Mouse (Mus musculus): ENCODE data around the gene Stard13. TPM values are rescaled to one million over a fixed set of nuclear protein-coding genes. Genes with fewer than 3 reads are reported as not detected.

Gene Stard13
- 6.7 and 7.4 TPM in 2 replicates for polyA plus RNA-seq (2012; rRNA removed)

DNA sequence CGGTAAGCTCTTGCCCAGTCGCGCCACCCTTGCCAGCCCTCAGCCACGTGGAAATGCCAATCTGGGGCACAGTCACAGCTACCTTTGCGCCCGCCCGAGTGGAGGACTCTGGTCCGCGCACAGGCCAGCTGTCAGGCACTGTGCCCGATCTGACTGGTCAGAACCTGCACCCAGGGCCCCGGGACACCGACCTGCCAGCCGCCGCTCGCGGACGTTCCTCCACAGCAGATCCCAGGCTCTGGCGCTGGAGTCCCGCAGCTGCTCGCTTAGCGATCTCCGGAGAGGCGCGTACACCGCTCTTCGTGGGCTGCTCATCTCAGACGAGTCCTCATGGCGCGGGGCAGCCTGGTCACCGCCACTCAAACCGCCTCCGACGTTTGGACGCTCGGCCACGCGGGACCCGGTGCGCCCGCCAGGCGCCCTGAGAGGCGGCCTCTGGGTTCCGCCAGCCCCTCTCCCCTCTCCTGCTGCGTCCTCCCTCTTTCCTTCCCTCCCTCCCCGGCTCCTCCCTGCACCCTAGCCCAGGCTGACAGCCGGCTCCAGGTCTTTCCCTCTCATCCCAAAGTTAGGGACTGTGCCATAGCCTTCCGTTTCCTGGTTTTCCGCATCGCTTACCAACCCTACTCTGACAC lies at the start of gene Stard13:
TSS of gene Stard13 (minus strand) at position 437 of the 632 bp plus-strand sequence.
- peak in 1 of 2 experiments; percentile 25 for DNase-seq (ENCODE audit: extremely low spot score in 1 of 2, low spot score in 1 of 2)

DNA sequence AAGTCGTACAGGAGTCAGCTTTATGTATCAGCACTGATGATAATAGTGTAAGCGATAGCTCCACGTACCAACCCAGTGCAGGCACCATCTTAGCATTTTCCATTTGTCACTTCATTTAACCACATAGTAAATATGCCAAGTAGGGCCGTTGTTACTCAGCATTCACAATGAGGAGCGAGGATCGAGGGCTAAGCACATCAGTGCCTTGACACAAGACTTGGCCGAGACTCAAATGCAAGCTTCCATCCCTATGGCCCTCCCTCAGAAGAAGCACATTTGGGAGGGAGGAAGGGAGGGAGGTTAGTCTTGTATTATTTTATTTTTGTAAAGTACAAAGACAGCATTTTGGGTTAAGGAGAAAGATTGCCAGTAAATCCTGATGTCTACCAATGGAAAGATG lies 45.9 kb upstream of the Stard13 start:
- no peak for DNase-seq (ENCODE audit: extremely low spot score in 1 of 2, low spot score in 1 of 2)

DNA sequence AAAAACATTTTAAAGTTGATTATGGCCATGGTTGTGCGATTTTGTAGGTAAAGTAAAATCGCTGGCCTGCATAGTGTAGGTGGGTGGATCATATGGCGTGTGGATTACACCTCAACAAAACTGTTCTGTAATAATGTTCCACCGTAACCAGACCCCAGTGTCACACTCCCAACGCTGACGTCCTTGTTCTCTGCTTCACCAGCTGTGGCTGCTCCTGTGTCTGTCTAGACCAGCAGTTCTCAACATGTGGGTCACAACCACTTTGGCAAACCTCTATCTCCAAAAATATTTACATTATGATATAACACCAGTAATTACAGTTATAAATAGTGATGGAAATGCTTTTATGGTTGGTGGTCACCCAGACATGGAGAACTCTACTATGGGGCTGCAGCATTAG lies 44.3 kb upstream of the Stard13 start:
- DNase-seq (ENCODE audit: extremely low spot score in 1 of 2, low spot score in 1 of 2), result no peak

DNA sequence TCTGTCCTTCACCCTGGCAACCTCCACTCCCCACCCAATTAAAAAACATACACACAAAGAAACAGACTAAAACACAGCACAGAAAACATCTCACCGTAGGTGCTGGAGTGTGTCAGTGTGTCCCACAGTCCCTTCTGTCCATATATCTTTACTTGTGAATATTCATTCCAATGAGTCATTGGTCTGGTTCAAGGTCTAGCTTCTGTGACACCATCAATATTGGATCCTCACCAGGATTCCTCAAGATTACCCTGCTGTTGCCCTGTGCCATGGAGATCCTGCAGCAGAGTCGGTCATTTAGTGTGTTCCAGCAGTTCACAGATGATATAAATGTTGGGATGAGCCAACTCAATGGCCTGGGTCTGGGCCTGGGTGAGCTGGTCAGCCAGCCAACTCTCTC lies 42.4 kb upstream of the Stard13 start:
- DNase-seq (ENCODE audit: extremely low spot score in 1 of 2, low spot score in 1 of 2), result no peak

DNA sequence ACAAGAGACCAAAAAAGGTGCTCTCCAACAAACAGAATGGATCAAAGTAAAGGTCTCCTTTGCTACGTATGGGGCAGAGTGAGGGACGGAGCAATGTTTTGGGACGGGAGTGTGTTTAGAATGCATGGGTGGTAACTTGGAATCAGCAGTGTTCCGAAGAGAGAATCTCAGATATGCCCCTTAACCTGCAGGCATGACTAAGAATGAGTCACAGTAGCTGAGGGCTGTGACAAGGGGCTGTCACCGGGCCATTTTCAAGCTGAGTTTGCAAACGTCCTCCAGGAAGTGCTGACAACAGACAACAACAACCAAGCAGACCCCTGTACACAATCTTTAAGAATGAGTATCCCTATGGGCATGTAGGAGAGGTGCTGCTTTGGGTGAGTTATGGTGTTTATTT lies 40.6 kb upstream of the Stard13 start:
- DNase-seq (ENCODE audit: extremely low spot score in 1 of 2, low spot score in 1 of 2), result no peak

DNA sequence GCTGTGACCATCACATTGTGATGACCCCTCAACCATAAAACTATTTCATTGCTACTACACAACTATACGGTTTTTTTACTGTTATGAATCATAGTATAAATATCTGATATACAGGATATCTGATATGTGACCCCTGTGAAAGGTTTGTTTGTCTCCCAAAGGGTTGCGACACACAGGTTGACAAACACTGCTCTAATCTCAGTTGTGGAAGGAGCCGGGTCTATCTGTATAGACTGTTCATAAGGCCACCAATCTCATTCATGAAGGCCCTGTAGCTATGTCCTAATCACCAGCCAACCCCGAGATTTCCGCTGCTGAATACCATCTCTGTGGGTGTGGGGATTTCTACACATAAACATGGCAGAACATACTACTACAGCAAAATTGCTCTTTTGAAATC lies 37.2 kb upstream of the Stard13 start:
- DNase-seq (ENCODE audit: extremely low spot score in 1 of 2, low spot score in 1 of 2), result no peak

DNA sequence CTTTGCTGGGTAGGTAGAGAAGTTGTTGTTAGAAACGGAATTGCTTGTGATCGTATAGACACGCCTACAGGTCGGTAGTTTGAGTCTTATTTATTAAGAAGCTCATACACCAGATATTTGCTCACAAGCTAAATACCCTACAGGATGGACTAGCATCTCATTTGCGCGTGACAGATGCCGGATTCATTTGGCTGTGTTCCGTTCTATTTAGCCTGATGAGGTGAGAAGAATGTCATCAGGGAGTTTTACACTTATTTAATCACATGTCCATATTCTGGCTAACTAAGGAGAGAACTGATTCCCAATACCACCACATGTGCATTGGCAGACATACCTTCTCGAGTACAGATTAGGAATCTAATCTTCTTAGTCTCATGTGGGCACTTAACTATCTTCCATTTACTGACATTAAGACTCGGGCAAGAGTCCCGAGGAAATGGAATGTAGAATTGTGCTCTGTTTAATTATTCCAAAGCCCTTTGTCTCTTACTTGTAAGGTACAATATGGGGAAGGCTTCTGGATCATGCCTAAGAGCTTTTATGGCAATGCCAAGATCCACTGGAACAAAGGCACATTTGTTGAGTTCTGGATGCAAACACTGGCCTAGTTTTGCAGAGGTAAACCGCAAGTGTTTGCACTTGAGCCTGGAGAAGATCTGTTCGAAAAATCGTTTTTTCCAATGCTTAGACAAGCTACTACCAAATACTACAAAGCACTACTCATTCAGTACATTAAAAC lies 33.4 kb upstream of the Stard13 start:
- DNase-seq (ENCODE audit: extremely low spot score in 1 of 2, low spot score in 1 of 2), result no peak

DNA sequence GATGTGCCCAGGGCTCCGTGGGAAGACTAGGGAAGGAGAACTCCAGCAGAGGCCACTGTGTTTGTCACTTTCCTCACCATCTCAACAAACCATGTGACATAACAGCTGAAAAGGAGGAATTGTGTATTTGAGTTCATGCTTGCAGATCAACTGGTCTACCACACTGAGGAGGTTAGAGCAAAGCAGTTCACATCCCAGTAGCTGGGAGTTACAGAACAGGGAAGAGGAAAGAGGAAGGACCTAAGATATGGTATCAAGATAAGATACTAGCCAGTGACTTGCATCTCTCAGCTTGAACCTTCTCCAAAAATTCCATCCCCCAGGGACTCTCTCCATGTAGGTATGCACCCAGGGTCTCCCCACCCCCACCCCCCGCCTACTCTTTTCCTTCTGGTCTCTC lies 27.9 kb upstream of the Stard13 start:
- no peak for DNase-seq (ENCODE audit: extremely low spot score in 1 of 2, low spot score in 1 of 2)

DNA sequence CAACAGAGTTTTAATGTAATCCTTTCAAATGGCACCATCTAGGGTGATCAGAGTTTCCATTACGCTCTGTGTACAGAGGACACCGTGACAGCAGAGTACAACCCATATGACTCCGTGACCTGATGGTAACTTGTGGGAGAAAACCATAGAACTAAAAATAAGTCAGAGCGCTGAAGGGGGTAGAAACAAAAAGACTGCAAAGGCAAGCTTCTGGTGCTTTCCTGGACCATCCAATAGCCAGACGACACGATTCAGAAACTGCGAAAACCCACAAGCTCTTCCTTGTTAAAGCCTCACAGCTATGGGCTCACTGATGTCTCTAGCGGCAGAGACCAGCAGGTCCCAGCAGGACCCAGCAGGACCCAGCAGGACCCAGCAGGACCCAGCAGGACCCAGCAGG lies 18.6 kb upstream of the Stard13 start:
- DNase-seq (ENCODE audit: extremely low spot score in 1 of 2, low spot score in 1 of 2), result no peak

DNA sequence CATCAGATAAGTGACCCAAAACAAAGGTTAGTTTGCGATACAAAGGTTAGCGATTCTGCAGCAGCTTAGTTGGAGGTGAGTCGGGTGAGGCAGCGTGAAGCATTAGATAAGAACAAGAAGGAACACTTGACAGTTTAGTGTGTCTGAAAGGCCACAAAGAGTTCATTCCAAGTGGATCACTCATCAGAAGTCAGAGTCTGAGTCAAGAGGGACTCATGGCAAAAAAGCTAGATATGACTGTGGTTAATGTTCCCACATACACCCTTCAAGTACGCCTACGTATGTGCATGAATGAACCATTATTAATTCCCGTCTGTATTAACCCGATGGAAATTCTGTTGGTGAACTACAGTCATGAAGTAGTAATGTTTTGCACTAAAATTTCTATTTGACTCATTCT lies 18.0 kb upstream of the Stard13 start:
- DNase-seq (ENCODE audit: extremely low spot score in 1 of 2, low spot score in 1 of 2), result no peak

DNA sequence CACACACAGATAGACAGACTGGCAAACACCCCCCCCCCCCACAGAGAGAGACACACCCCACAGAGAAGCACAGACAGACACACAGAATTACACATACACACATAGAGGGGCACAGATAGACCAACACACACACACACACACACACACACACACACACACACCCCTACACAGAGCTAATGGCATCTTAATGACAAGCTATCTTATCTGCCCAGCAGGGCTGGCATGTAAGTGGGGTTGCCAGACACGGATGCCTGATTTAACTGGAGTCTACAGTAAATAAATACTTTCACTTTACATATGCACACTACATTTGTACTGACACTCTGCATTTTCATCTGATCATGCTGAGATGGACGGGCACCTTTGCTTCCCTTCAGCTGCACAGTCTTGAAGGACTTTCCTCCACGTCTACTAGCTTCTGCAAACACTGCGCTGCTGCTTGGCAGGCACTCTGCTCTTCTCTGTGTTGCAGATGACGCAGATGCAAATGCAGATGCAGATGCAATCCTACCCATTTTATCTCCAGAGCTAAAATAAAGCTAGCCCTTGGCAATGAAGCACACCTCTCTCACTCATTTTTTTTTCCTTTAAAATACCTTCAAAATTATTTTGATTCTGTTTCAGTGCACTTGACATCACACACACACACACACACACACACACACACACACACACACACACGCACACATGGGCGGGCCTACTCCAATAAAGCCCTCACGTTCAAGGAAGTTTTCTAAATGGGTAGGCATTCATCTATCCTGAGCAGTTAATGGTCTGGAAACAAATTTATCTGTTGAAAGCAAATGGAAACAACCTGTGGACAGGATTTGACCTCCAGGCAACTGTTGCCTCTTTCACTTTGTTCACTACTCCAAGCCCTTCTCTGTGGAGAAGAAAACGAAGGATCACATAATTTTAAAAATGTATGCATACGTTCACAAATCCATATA lies 15.3 kb upstream of the Stard13 start:
- DNase-seq (ENCODE audit: extremely low spot score in 1 of 2, low spot score in 1 of 2), result peak; percentile 7 to 38

DNA sequence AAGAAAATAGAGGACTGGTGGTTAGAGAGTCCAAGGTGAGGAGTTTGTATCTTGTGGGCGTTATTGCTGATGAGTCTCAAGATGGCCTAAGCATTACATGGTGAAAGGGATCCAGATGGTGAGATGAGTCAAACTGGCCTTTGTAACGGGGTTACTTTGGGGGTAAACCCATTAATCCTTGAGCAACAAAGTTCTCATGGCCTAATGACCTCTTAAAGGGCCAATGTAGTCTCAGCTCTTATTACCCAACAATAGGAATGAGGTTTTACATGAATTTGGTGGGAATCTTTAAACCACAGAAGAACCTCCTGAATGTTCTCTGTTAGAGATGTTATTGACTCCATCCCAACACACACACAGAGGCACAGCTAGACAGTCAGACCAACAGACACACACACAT lies 14.4 kb upstream of the Stard13 start:
- no peak for DNase-seq (ENCODE audit: extremely low spot score in 1 of 2, low spot score in 1 of 2)

DNA sequence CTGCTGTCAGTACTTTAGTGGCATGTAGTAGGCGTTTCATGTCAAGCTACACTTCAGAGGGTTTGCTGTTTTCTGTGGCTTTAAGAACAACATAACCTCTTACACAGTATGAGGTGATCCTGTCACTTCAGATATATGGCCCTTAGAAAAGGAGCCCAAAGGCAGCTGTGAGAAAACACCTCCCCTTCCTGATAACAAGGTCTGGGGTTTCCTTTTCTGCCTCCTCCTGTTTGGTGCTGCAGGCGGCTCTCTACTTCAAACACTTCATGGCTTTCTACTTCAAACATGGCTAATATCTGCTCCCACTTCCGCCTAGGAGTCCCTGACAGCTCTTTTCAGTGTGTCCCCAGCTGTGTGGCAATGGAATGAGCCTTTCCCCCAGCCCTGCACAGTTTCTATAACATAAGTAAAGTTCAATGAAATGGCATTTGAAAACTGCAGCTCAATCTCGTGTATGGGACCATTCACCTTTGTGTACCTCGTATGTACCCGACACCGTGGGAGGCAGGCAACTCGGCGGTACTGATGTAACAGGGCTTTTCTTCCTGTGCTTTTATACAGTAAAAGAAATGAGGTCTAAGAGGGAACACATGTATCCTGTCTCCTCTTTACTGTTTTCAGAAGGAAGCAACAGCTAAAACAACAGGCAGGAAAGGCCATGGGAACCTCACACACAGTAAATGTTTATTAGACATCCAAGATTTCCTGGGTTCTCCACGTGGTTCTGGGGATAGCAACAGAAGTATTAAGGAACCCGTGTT lies 13.7 kb upstream of the Stard13 start:
- no peak for DNase-seq (ENCODE audit: extremely low spot score in 1 of 2, low spot score in 1 of 2)

DNA sequence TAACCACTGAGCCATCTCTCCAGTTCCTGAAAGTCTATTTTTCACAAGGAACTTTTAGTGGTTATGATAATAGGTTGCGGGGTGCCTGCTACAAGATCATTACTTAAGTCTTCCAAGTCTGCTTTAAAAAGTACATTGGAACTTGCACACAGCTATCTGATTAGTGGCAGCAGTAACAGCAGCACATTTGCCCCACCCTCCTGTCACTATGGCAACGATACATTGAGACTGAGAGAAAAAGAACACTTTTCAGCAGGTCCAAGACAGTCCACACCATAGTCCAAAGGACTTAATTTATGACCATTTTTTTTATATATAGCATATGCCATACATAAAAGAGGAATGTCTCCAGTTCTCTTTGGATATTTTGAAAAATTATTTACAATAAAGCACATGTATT lies 12.7 kb upstream of the Stard13 start:
- no peak for DNase-seq (ENCODE audit: extremely low spot score in 1 of 2, low spot score in 1 of 2)

DNA sequence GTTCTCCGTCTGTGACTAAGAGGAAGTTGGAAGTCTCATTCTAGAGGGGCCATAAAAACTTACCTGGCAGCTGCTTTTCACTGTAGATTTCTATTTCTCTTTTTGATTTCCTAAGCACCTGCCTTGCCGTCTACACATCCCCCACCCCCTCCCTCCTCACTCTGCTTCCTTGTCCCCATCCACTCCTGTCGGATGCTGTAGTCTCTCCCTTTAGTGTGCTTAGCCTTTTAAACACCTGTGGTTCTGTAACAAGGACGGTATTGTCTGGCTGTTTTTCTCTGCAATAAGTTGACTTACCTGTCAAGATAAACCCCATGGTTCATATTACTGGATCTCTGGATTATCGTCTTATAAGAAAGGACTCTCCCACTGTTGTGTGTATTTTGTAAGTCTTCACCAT lies 11.9 kb upstream of the Stard13 start:
- no peak for DNase-seq (ENCODE audit: extremely low spot score in 1 of 2, low spot score in 1 of 2)

DNA sequence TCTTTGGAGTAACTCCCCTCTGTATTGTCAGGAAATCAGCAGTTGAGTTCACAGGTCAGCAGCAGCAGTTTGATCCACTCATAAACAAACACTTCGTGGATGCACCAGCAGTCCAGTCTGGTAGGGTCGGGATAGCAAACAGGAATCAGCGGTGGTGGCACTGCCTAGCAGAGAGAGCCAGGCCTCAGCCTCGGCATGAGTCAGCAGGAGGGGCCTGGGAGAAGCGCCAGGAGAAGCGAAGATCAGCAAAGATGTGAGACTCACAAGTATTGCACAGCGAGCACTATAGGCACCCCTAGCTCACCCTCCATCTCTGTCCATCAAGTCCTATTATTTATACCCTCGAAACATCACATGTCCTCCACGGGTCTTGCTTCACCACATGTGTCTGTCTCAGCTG lies 5.1 kb upstream of the Stard13 start:
- no peak for DNase-seq (ENCODE audit: extremely low spot score in 1 of 2, low spot score in 1 of 2)

DNA sequence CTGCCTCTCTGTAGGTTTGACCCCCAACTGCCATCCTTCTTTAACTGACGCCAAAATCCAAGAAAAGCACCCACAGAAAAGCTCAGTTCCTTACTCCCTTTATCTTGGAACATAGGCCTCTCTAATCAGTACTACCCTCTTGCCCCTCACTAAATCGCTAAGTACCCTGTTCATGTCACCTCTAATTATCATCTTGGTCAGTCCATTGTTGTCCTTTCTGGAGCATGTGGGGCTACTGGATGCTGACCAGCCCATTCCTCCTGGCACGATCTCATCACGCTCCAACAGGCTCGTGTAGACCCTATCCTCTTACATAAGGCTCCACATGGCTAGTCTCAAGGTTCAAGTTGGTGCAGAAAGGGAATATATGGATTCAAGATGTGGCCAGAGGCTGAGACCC lies 2.8 kb upstream of the Stard13 start:
- DNase-seq (ENCODE audit: extremely low spot score in 1 of 2, low spot score in 1 of 2), result no peak

DNA sequence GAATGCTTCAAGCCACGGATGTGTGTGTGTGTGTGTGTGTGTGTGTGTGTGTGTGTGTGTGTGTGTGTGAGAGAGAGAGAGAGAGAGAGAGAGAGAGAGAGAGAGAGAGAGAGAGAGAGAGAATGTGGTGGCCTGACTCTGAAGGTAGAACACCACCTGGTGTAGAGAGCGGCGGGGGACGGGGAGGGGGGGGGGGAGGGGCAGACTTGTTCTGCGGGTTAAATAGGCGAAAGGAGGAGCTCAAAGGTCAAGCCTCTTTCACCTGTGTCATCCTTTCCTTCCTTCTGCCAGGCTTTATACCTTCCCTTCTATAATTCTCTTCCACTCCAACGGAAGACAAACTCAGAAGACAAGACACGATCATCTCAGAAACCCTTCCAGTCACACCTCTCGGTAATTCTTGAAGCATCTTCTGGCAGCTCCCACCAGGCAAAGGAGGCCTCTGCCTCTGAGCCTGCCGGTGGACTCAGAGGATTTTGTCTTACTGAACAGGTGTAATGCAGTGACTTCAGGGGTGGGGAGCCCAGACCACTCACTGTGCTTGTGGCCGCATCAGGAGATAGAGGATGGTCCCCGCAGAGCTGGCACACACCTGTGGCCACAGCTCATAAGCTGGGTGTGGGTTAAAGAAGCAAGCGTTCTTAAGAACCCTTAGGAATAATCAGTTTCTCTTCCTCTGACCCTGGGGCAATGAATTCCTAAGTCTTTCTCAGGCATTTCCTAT lies 898 bp downstream of the Stard13 start:
- no peak for DNase-seq (ENCODE audit: extremely low spot score in 1 of 2, low spot score in 1 of 2)

DNA sequence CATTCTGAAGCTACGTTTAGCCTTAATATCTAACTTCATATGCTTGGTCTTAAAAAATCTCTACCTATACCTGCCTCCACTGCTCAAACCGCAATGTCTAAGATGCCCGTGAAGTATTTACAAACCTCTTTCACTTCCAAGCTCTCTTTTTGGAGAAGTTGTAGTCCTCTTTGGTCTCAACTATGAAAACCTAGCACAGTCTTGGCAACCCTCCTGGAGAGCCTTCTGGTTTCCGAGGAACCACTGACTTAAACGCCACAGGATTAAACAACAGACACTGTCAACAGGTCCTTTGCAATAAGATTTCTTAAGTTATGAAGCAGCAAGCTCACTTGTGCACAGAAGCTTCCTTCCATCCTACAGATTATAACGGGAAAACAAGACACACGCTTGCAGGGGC lies 1.8 kb downstream of the Stard13 start:
- DNase-seq (ENCODE audit: extremely low spot score in 1 of 2, low spot score in 1 of 2), result no peak

DNA sequence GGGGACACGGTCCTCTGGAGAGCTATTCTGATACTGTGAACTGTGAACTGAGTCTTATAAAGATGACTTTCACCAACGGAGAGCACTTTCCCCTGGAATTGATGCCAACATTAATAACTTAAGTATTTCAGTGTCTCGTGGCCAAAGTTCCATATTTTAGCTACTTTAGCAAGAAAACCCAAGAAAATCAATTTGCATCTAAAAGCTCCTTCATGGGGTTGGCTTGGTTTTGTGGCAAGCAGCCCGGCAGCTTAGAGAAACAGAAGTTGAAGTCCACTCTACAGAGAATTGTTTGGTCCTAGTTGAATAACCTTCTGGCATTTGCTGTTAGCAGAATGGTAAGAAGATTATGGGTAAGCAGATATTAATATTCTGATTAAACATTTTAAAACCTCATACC lies 2.2 kb downstream of the Stard13 start:
- no peak for DNase-seq (ENCODE audit: extremely low spot score in 1 of 2, low spot score in 1 of 2)

Measured in frontal cortex, adult 2 months (tissue).